Mouse (Mus musculus) limb, embryonic 14.5 days (tissue): ENCODE data around the gene Gpatch4. TPM values are rescaled to one million over a fixed set of nuclear protein-coding genes. Genes with fewer than 3 reads are reported as not detected.

Experiments used
- ATAC-seq: fragments of 200-750 bp; cut with Nextera tagmentation; 2 replicates; pipeline ENCODE4 v1.8.0; 2017; ENCODE audit warnings: low read depth, moderate number of reproducible peaks, moderate TSS enrichment; ENCODE audit not compliant: low FRiP score
- DNase-seq: peaks from one replicate; pipeline ENCODE4 v3.0.0-alpha.2; 2015; ENCODE audit warnings: low spot score
- H3K27ac ChIP-seq: fragments of 300-500 bp; sonication (generic); replicated peaks from 2 replicates; pipeline ENCODE4 v1.5.1; 2014; ENCODE audit warnings: low read depth, mild to moderate bottlenecking, low read length, moderate library complexity, mixed read lengths
- H3K27me3 ChIP-seq: fragments of 300-500 bp; sonication (generic); 2 replicates; pipeline ENCODE4 v1.6.1; 2014; ENCODE audit warnings: low read length, mixed read lengths; ENCODE audit not compliant: control insufficient read depth, insufficient read depth
- H3K36me3 ChIP-seq: fragments of 300-500 bp; sonication (generic); 2 replicates; pipeline ENCODE4 v1.6.1; 2014; ENCODE audit warnings: mild to moderate bottlenecking, low read length, moderate library complexity, mixed read lengths; ENCODE audit not compliant: control insufficient read depth, insufficient read depth
- H3K4me1 ChIP-seq: fragments of 300-500 bp; sonication (generic); 2 replicates; pipeline ENCODE4 v1.6.1; 2014; ENCODE audit warnings: antibody characterized with exemption, low read length, mixed read lengths; ENCODE audit not compliant: control insufficient read depth, insufficient read depth
- H3K4me2 ChIP-seq: fragments of 300-500 bp; sonication (generic); replicated peaks from 2 replicates; pipeline ENCODE4 v1.6.1; 2014; ENCODE audit warnings: low read depth, mild to moderate bottlenecking, low read length, moderate library complexity; ENCODE audit not compliant: severe bottlenecking
- H3K4me3 ChIP-seq: fragments of 300-500 bp; sonication (generic); replicated peaks from 2 replicates; pipeline ENCODE4 v1.5.1; 2014; ENCODE audit warnings: low read length
- H3K9ac ChIP-seq: fragments of 300-500 bp; sonication (generic); 2 replicates; pipeline ENCODE4 v1.6.1; 2014; ENCODE audit warnings: mild to moderate bottlenecking, low read depth, low read length, moderate library complexity; ENCODE audit not compliant: severe bottlenecking
- H3K9me3 ChIP-seq: fragments of 300-500 bp; sonication (generic); 2 replicates; pipeline ENCODE4 v1.6.1; 2016; ENCODE audit warnings: low read length; ENCODE audit not compliant: control insufficient read depth
- POLR2A ChIP-seq: fragments of 200-500 bp; IDR thresholded peaks from 2 replicates; pipeline ENCODE4 v1.8.0; 2012; ENCODE audit warnings: inconsistent platforms, mild to moderate bottlenecking, moderate library complexity, borderline replicate concordance; ENCODE audit not compliant: insufficient read depth, insufficient read length; ENCODE audit errors: extremely low read depth
- WGBS: fragments of 180-500 bp; shearing (Covaris S2); extraction: QIAGEN DNeasy Blood & Tissue Kit; methylation state at CpG from one replicate; pipeline ENCODE4 v1.1.7; 2014; 5-methylcytosine and 5-hydroxymethylcytosine counted together
- polyA plus RNA-seq, 2 experiments: library from polyadenylated mRNA; depleted of rRNA in 1 of 2; stranded (reverse) in 1 of 2; unstranded in 1 of 2; fragments of >200 nt; fragmentation: Nextera tagmentation in 1 of 2; extraction: Ambion mirVana in 1 of 2; gene quantifications; 2 replicates each; pipeline versions ENCODE4 v1.2.1 to v1.2.3; 2012 to 2014

Gpatch4 gene
- polyA plus RNA-seq, 2 experiments: 16.2 to 30.2 TPM

DNA sequence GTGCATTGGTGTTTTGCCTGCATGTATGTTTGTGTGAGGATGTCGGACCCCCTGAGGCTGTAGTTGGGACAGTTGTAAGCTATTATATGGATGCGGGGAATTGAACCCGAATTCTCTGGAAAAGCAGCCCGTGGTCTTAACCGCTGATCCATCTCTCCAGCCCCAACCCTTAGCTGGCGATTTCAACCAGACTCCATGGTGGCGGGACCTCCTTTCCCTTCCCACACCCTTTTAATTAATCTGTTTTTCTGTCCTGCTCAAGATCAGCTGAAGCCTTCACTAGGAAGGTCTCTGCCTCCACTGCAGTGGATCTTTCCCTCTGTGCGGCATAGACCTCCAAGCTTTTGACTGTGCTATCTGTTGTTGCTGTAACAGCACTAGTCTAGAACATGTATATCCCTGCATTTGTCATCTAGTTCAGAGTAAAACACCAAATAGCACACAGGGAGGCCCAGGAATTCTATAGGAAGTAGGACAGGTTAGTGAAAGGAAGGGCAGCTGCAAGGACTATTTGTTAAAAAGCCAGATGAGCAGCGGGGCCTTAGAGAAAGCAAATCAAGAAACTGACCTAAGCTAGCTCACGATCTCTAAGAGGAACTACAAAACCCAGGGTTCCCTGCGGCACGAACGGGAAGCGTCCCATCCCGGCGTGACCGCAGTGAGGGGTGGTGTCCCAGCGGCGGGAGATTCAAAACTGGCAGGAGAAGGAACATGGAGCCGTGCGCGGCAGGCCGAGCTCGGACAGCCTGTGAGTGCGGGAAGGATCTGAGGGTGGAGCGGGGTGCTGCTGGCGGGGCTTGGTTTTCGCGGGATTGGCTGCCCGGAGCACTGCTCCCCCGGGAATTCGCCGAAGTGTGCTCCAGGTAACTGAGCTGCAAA lies 38.7 kb downstream of the Gpatch4 start, which contains the start of gene Iqgap3:
TSS of gene Iqgap3 (plus strand) at position 627 of the 879 bp plus-strand sequence.
- ATAC-seq (peak; percentile 82), DNase-seq (peak; percentile 93)
- no peaks in the 10 kb centered on the region for H3K27me3 ChIP-seq
- peak within 1 kb of the TSS; percentile 59 for H3K4me3 ChIP-seq
- no peaks in the 10 kb centered on the region for H3K9me3 ChIP-seq
- WGBS: 19% methylated on average over 33 of the region's 33 CpGs
- peak within 1 kb of the TSS; percentile 83 for H3K4me2 ChIP-seq
- peaks cover 11% of the 10 kb centered on the region for H3K36me3 ChIP-seq
- TF ChIP-seq POLR2A: 0 out of 2 replicates have a peak, but pooled peaks have one; percentile 13
- peaks cover 14% of the 10 kb centered on the region; the same call in 1 of the 2 replicates for H3K4me1 ChIP-seq
- no peak within 1 kb of the TSS for H3K27ac ChIP-seq
- H3K9ac ChIP-seq: peak within 1 kb of the TSS; percentile 59

DNA sequence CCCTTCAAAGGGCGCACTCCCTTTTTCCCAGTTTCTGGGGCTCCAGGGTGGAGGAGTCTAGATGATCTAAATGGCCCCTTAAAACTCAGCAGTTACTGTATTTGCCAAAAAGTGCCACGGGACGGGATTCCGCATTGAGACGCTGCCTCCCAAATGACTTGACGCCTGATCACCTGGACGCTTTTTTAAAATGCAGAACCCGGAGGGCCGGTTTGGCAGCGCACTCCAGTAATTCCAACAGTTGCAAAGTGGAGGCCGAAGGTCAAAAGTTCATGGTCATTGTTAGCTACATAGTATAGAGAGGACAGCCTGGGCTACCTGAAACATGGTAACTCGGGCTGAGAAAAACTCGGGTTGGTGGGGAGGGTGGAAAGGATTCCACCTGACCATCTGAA lies 39.3 kb downstream of the Gpatch4 start:
- DNase-seq (no peak), ATAC-seq (no peak)
- Histone ChIP-seq H3K9ac (peak overlapping the region; percentile 59), H3K36me3 (peaks cover 14% of the 10 kb centered on the region), H3K4me1 (peaks cover 14% of the 10 kb centered on the region; the same call in 1 of the 2 replicates), H3K4me3 (peak overlapping the region; percentile 59), H3K4me2 (peak overlapping the region; percentile 83), H3K9me3 (no peaks in the 10 kb centered on the region), H3K27me3 (no peaks in the 10 kb centered on the region), H3K27ac (no peak overlapping the region)
- WGBS: 3% methylated on average over 13 of the region's 13 CpGs
- no peak for TF ChIP-seq POLR2A

DNA sequence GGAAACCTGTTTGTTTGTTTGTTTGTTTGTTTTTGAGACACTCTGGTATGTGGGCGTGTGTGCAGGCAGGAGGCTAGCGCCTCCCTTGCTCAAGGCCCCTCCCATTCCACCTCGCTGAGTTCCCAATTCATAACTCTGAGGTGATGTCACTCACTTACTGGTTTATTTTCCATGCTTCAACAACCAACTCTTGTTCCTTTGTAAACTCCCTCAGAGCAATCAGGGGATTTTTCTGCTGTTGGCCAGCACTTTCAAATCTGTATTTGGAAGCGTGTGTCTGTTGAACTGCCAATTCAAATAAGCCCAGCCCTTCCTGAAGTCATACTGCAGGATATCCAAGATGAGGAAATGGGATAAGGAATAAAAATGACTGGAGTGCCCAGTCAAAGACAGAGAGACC lies 39.8 kb downstream of the Gpatch4 start:
- H3K4me2 ChIP-seq: peak overlapping the region; percentile 83
- peaks cover 14% of the 10 kb centered on the region; the same call in 1 of the 2 replicates for H3K4me1 ChIP-seq
- peak; percentile 18 for DNase-seq
- H3K4me3 ChIP-seq: peak overlapping the region; percentile 59
- no peaks in the 10 kb centered on the region for H3K27me3 ChIP-seq
- ATAC-seq: no peak
- H3K36me3 ChIP-seq: peaks cover 14% of the 10 kb centered on the region
- no peak overlapping the region for H3K27ac ChIP-seq
- no peak for TF ChIP-seq POLR2A
- WGBS: 11% methylated on average over 4 of the region's 4 CpGs
- 0 out of 2 replicates have a peak overlapping the region, but pooled peaks have one; percentile 59 for H3K9ac ChIP-seq
- no peaks in the 10 kb centered on the region for H3K9me3 ChIP-seq

DNA sequence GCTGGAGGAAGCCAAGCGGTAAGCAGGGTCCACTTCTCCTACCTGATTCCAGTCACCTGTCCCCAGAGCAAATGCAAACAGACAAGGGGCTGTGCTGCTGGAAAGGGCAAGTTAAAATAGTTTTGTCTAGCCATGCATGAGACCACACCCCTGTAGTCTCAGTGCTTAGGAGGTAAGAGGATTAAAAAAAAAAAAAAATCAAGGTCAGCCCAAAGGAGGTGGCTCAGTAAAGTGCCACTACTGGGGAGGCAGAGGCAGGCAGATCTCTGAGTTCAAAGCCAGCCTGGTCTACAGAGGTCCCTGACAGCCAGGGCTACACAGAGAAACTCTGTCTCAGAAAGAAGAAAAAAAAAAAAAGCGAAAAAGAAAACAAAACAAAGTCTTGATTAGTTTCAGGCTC lies 41.1 kb downstream of the Gpatch4 start:
- no peak overlapping the region for H3K4me2 ChIP-seq
- no peak overlapping the region for H3K9ac ChIP-seq
- H3K9me3 ChIP-seq: no peaks in the 10 kb centered on the region
- peaks cover 14% of the 10 kb centered on the region; the same call in 1 of the 2 replicates for H3K4me1 ChIP-seq
- ATAC-seq (no peak), DNase-seq (no peak)
- TF ChIP-seq POLR2A: no peak
- no peak overlapping the region for H3K4me3 ChIP-seq
- H3K27me3 ChIP-seq: no peaks in the 10 kb centered on the region
- H3K27ac ChIP-seq: no peak overlapping the region
- WGBS: 98% methylated on average over 2 of the region's 2 CpGs
- H3K36me3 ChIP-seq: peaks cover 20% of the 10 kb centered on the region

DNA sequence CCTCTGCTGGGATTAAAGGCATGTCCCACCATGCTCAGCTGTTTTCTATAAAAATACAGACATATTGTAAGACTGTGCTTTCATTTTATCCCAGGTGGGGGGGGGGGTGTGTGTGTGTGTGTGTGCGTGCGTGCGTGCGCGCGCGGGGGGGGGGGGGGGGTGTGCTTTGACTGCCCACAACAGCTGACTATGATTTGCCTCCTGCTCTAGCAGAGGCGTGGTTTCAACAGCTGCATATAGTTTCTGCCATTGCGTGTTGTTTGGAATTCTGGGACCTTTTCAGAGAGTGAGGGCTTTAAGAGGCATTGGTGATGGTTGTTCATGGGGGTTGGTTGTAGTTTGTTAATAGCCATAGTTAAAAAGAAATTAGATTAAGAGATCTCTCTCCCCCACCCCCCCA lies 42.6 kb downstream of the Gpatch4 start:
- TF ChIP-seq POLR2A: no peak
- H3K27me3 ChIP-seq: no peaks in the 10 kb centered on the region
- H3K4me2 ChIP-seq: no peak overlapping the region
- no peak for DNase-seq
- no peak overlapping the region for H3K9ac ChIP-seq
- peaks cover 35% of the 10 kb centered on the region for H3K36me3 ChIP-seq
- WGBS: 82% methylated on average over 9 of the region's 9 CpGs
- ATAC-seq: no peak
- no peak overlapping the region for H3K4me3 ChIP-seq
- H3K9me3 ChIP-seq: no peaks in the 10 kb centered on the region
- H3K27ac ChIP-seq: no peak overlapping the region
- H3K4me1 ChIP-seq: peaks cover 14% of the 10 kb centered on the region; the same call in 1 of the 2 replicates
